Mouse (Mus musculus): ENCODE results near the gene 1190005I06Rik.

1190005I06Rik gene

DNA sequence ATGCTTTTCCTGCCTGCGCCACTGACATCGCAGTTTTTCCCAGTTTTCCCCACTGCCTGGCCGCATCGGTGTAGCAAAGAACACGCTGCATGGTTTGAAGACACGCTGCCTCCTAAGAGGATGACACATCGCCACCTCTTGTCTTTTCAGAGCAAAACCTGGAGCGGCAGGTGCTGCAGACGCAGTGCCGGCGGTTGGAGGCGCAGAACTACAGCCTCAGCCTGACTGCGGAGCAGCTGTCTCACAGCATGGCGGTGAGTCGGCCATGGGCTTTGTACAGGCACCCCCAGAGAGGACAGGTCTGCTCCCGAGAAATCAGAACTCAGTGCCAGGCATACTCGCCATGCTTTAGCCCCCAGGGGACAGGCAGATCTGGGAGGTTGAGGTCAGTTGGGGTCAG, 69.6 kb downstream of the 1190005I06Rik start:
- DNase-seq (ENCODE audit: extremely low spot score, low spot score), result no peak

- DNase-seq (ENCODE audit: extremely low spot score, low spot score), result peak; percentile 49
Observed at GRCm38 (mm10) chr8:120575801-120576200, 71.6 kb downstream of the 1190005I06Rik start.

DNA sequence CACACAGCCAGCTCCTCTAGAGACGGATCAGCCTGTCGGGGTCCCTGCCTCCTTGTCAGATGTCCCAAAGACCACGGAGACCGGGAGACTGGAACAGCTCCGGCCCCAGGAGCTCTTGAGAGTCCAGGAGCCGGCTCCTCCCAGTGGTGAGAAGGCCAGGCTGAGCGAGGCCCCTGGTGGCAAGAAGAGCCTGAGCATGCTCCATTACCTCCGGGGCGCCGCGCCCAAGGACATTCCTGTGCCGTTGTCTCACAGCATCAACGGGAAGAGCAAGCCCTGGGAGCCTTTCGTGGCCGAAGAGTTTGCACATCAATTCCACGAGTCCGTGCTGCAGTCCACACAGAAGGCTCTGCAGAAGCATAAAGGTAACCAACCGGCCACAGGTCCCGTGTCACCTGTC, 72.5 kb downstream of the 1190005I06Rik start:
- DNase-seq (ENCODE audit: extremely low spot score, low spot score), result no peak

DNA sequence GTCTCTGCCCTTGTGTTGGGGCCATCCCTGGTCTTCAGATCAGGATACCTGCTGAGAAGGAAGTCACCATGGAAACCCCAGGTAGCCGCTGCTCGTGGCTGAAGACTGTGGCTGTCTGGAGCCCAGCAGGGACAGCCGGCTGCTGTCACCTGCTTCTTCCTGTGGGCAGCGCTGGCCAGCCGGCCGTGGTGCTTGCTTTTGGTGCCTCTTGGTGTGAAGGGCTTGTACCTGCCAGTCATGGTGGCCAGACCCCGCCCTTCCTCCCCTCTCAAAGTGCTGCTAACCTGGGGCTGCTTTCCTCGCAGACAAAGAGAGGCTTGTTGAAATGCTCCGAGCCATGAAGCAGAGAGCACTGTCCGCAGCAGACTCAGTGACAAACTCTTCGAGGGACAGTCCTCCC, 73.6 kb downstream of the 1190005I06Rik start:
- DNase-seq (ENCODE audit: extremely low spot score, low spot score), result no peak

GRCm38 (mm10) chr8:120572534-120572933, 74.9 kb downstream of the 1190005I06Rik start:
- DNase-seq (ENCODE audit: extremely low spot score, low spot score), result no peak

DNA sequence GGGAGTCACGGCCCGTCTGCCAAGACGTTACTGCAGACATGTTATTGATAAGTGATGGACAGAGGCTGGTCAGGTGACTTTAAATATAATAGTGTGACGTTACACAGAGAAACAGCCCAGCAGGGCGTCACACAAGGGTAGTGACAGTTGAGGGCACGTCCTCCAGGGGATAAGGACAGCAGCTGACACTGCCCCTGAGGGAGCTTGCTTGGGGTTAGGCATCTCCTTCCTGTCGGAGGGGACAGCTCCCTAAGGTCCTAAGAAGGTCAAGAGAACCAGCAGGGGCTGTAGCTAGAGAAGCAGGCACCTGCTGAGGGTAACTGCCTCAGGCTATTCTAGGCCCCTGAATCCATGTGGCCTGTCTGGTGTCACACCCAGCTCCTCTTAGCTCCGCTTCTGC, 75.9 kb downstream of the 1190005I06Rik start:
- no peak for DNase-seq (ENCODE audit: extremely low spot score, low spot score)

DNA sequence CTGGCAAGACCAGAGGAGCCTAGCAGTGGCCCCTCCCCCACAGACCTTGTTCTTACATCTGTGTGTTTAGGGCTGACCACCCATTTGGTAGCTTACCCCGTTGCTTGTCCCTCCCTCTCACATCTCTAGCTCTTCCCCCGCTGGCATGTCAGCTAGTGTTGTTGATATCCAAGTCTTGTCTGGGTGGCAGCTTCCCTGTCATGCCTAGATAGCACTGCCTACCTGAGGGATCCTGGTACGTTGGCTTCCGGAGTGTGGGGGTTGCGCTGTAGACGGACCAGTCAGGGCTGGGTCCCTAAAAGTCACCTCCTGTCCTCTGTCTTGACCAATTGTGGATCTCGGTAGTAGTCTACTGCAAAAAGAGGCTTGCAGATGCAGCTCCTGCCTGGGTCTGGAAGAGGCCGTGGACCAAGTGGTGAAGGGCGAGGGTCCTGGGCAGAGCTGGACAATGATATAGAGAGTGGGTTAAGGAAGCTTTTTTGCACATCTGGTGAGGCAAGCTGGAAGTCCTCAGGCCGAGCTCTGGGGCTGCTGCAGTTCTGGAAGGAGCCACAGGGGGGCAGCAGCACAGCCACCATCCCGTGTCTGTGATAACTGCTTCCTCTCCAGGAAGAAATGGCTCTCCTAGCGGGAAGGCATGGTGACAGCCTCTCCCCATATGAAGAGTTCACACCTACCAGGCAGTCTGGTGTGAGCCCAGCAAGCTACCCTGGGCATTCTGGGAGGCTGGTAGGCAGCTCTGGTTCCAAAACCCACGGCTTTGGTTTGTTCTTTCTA, 77.3 kb downstream of the 1190005I06Rik start:
- DNase-seq (ENCODE audit: extremely low spot score, low spot score), result peak; percentile 86

- no peak for DNase-seq (ENCODE audit: extremely low spot score, low spot score)
Observed at GRCm38 (mm10) chr8:120569123-120569522, 78.3 kb downstream of the 1190005I06Rik start.

- DNase-seq (ENCODE audit: extremely low spot score, low spot score), result no peak
Observed at GRCm38 (mm10) chr8:120568164-120568798, 79.2 kb downstream of the 1190005I06Rik start.

- DNase-seq (ENCODE audit: extremely low spot score, low spot score), result no peak
Observed at GRCm38 (mm10) chr8:120567731-120568130, 79.7 kb downstream of the 1190005I06Rik start.

- DNase-seq (ENCODE audit: extremely low spot score, low spot score), result no peak
Observed at GRCm38 (mm10) chr8:120566681-120567080, 80.8 kb downstream of the 1190005I06Rik start.

DNA sequence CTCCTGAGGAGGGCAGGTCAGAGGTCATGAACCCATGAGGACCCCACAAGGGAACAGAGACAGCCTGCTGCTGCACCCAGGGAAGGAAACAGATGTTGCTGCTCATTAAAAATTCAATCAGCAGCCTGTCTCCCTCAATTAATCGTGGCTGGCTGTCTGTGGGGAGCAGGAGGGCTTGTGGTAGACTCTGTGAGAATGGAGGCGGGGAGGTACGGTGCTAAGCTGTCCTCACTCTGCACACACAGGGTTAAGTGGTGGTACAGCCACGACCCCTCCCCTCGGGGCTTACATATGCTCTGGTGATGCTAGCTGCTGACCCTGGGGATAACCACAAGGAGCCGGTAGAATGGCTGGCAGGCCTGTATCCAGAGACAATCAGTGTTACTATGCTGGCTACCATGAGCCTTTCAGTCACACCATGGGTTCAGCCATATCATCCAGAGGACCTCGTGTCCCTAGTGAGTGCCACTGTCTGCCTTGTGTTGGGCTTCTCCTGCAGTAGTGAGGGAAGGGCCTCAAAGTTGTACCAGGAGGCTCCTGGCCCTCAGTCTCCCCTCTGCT, 82.2 kb downstream of the 1190005I06Rik start:
- no peak for DNase-seq (ENCODE audit: extremely low spot score, low spot score)

DNA sequence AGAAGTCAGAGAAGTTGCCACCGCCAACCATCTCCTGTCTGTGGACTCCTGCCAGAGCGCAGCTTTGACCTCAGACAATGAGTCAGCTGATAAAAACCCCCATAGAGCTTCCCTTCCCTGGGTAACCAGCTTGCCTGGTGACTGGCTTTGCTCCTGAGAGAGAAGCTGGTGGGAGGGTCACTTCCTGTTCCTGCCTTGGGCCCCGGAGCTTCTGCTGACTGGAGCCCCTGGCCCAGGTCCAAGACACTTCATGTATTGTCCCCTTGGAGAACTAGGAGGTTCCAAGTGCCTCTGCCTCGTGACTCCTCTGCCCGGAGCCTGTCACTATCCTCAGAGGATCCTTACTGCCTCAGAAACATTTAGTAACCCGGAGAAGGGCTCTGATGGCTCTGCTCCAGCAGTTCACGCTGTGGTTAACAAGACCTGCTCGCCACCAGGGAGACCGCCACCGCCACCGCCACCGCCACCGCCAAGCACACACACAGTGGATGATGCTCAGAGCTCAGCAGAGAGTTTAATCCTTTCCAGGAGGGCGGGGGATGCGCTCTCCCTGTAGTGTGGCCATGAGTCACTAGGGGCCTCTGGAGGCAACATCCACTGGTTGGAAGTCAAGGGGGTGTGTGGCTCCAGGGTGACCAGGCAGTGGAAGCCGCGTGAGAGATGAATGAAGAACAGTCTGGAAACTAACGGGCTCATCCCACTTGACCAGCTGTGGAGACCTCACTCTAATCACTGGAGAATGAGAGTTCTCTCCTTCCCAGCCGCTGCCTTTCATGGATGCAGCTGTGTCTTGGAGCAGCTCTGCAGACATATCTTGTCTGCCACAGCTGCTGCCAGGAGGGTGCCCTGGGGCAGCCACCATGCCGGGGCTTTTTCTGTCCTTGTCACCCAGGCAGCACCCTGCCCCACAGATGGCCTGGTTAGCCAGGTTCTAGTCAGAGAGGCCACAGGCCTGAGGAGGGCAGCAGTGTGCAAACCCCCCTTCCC, 83.3 kb downstream of the 1190005I06Rik start:
- no peak for DNase-seq (ENCODE audit: extremely low spot score, low spot score)

GRCm38 (mm10) chr8:120563348-120563724, 84.1 kb downstream of the 1190005I06Rik start:
- no peak for DNase-seq (ENCODE audit: extremely low spot score, low spot score)

- DNase-seq (ENCODE audit: extremely low spot score, low spot score), result no peak
Observed at GRCm38 (mm10) chr8:120562680-120563347, 84.6 kb downstream of the 1190005I06Rik start.

DNA sequence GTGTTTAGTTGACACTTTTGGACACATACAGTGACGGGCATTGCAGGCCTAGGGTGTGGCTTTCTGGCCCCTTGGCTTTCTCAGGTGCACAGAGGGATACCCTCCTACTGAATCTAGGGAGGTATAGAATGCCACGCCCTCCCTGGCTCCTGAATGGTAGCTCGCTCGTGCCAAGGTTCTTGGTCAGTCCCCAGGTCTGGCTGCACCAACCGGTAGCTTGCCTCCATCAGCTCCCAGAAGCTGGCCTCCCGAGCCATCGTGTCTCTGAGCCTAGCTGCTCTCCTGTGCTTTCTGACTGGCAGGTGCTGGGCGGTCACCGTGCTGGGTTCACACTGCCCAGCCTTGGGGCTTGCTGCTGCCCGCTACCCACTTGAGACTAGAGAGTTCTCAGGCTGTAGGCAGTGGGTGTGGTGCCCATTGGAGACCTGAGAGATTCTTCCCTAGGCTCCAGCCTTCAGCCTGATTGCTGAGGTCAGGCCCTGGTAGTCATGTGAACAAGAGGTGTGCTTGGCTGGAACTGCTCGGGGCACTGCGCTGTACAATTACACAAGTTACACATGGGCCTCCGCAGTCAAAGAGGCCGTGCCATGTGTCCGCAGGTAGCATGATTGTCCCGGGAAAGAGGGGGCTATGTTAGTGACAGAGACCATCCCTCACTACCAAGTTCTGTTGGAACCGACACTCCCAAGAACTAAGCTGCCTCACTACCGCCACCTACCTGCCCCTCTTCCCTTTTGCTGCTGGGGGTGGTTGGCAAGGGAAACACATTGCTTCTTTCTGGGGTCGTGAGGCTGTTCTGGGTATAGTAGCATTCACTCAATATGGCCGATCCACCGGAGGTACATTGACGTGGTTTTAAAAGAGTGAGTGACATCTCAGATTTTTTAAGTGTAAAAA, 85.6 kb downstream of the 1190005I06Rik start:
- DNase-seq (ENCODE audit: extremely low spot score, low spot score), result no peak

GRCm38 (mm10) chr8:120560535-120560934, 86.9 kb downstream of the 1190005I06Rik start:
- DNase-seq (ENCODE audit: extremely low spot score, low spot score), result no peak

GRCm38 (mm10) chr8:120559654-120560053, 87.8 kb downstream of the 1190005I06Rik start:
- no peak for DNase-seq (ENCODE audit: extremely low spot score, low spot score)

Measured in neural tube, embryonic 10.5 days (tissue).